Mouse (Mus musculus) bone marrow macrophage, adult 2 months (primary cell): ENCODE data around the gene Sbno2.

Source experiments
- CTCF ChIP-seq: IDR thresholded peaks from 2 replicates; pipeline ENCODE4 v1.5.1; 2012; ENCODE audit warnings: low read depth, mild to moderate bottlenecking, low read length, moderate library complexity
- POLR2A ChIP-seq: IDR thresholded peaks from 2 replicates; pipeline ENCODE4 v1.6.1; 2012; ENCODE audit warnings: mild to moderate bottlenecking, low read depth, low read length, borderline replicate concordance

DNA sequence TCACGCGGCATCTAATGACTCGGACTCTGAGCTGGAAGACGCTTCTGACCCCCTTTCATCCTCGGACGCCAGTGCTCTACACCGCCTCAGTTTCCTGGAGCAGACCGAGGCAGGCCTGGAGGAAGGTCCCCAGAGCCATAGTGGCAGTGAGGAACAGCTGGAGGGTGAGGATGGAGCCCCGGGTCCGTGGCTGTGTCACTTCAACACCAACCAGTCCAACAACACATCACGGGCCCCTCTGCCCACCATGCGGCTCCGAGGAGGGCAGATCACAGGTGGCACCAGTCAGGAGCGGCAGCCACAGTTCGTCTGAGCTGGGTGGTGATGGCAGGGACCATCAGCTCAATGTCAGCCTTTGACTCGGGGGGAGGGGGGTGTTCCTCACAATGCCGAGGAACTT lies 74.6 kb downstream of the Sbno2 start:
- TF ChIP-seq CTCF = no peak
- TF ChIP-seq POLR2A = no peak
